Mouse (Mus musculus): ENCODE measurements around the gene Qrich1. TPM values are rescaled to one million over a fixed set of nuclear protein-coding genes. Genes with fewer than 3 reads are reported as not detected.
A peak's percentile ranks its signal among the peaks of the same experiment; 100 is the strongest.

Gene Qrich1
- total RNA-seq, 2 experiments from 2014 or later: 140 to 155 TPM

GRCm38 (mm10) chr9:108484021-108484420, 32.6 kb upstream of the Qrich1 start:
- intact Hi-C loops (cut with DNase I): no loop called here
- DNase-seq (ENCODE audit: extremely low spot score in 1 of 2, low spot score in 2 of 2): no peak
- H3K4me3 ChIP-seq: no peak overlapping the region

GRCm38 (mm10) chr9:108485301-108485875, 31.2 kb upstream of the Qrich1 start:
- TF ChIP-seq CTCF (IDR thresholded peaks at IDR 0.05): no peak
- no peak for DNase-seq (ENCODE audit: extremely low spot score in 1 of 2, low spot score in 2 of 2)
- intact Hi-C loops (cut with DNase I): no loop called here
- no peak overlapping the region for H3K27ac ChIP-seq
- H3K4me3 ChIP-seq: no peak overlapping the region

More at GRCm38 (mm10) chr9:108484021-108484420, 32.6 kb upstream of the Qrich1 start:
- H3K27ac ChIP-seq: no peak overlapping the region
- no peak for TF ChIP-seq CTCF (IDR thresholded peaks at IDR 0.05)

GRCm38 (mm10) chr9:108486973-108487530, 29.6 kb upstream of the Qrich1 start:
- no peak for TF ChIP-seq CTCF (IDR thresholded peaks at IDR 0.05)
- intact Hi-C loops (cut with DNase I): no loop called here
- H3K27ac ChIP-seq: no peak overlapping the region
- no peak for DNase-seq (ENCODE audit: extremely low spot score in 1 of 2, low spot score in 2 of 2)
- H3K4me3 ChIP-seq: no peak overlapping the region

- TF ChIP-seq CTCF (IDR thresholded peaks at IDR 0.05): no peak
- H3K4me3 ChIP-seq: no peak overlapping the region
- no peak overlapping the region for H3K27ac ChIP-seq
- intact Hi-C loops (cut with DNase I): no loop called here
- no peak for DNase-seq (ENCODE audit: extremely low spot score in 1 of 2, low spot score in 2 of 2)
These were observed 28.2 kb upstream of the Qrich1 start for GRCm38 (mm10) chr9:108488403-108488802.

GRCm38 (mm10) chr9:108489215-108489614, 27.4 kb upstream of the Qrich1 start:
- Histone ChIP-seq H3K4me3 (no peak overlapping the region), H3K27ac (no peak overlapping the region)
- no peak for DNase-seq (ENCODE audit: extremely low spot score in 1 of 2, low spot score in 2 of 2)
- intact Hi-C loops (cut with DNase I): no loop called here
- no peak for TF ChIP-seq CTCF (IDR thresholded peaks at IDR 0.05)

- DNase-seq (ENCODE audit: extremely low spot score in 1 of 2, low spot score in 2 of 2): no peak
- Histone ChIP-seq H3K4me3 (peak overlapping the region; percentile 98), H3K27ac (peak overlapping the region; percentile 96)
- intact Hi-C loops (cut with DNase I): loop anchor here (2.0 to 10.0 kb wide), 2 partner anchors 27 to 915 kb away; partner anchors contain the start of genes Hyal1, Naa80 and Qrich1
- TF ChIP-seq CTCF (IDR thresholded peaks at IDR 0.05): no peak
These were observed 26.7 kb upstream of the Qrich1 start for GRCm38 (mm10) chr9:108489702-108490558.

GRCm38 (mm10) chr9:108490559-108491285, 25.9 kb upstream of the Qrich1 start, which contains the start of gene Usp19:
Usp19 (plus strand) TSS chr9:108490602.
- peak; percentile 94 to 95 for DNase-seq (ENCODE audit: extremely low spot score in 1 of 2, low spot score in 2 of 2)
- H3K4me3 ChIP-seq: peak within 1 kb of the TSS; percentile 98
- H3K27ac ChIP-seq: peak within 1 kb of the TSS; percentile 96
- intact Hi-C loops (cut with DNase I): loop anchor here (2.0 to 10.0 kb wide), 2 partner anchors 26 to 916 kb away; partner anchors contain the start of genes Hyal1, Naa80 and Qrich1
- no peak for TF ChIP-seq CTCF (IDR thresholded peaks at IDR 0.05)

GRCm38 (mm10) chr9:108491286-108491580, 25.4 kb upstream of the Qrich1 start:
- Histone ChIP-seq H3K4me3 (peak overlapping the region; percentile 98), H3K27ac (peak overlapping the region; percentile 96)
- intact Hi-C loops (cut with DNase I): loop anchor here (2.0 to 10.0 kb wide), 2 partner anchors 26 to 916 kb away; partner anchors contain the start of genes Hyal1, Naa80 and Qrich1
- DNase-seq (ENCODE audit: extremely low spot score in 1 of 2, low spot score in 2 of 2): no peak
- no peak for TF ChIP-seq CTCF (IDR thresholded peaks at IDR 0.05)

- no peak for DNase-seq (ENCODE audit: extremely low spot score in 1 of 2, low spot score in 2 of 2)
- intact Hi-C loops (cut with DNase I): loop anchor here (2.0 to 10.0 kb wide), 2 partner anchors 15 to 917 kb away; partner anchors contain the start of genes Hyal1, Naa80 and Qars
- Histone ChIP-seq H3K27ac (no peak overlapping the region; the same call in 1 of the 2 replicates), H3K4me3 (peak overlapping the region; percentile 98; the same call in 1 of the 2 replicates)
- no peak for TF ChIP-seq CTCF (IDR thresholded peaks at IDR 0.05)
These were observed 24.4 kb upstream of the Qrich1 start for GRCm38 (mm10) chr9:108492043-108492750.

GRCm38 (mm10) chr9:108493246-108493645, 23.4 kb upstream of the Qrich1 start:
- TF ChIP-seq CTCF (IDR thresholded peaks at IDR 0.05): no peak
- H3K27ac ChIP-seq: no peak overlapping the region
- intact Hi-C loops (cut with DNase I): loop anchor here (2.0 to 10.0 kb wide), 2 partner anchors 14 to 918 kb away; partner anchors contain the start of genes Hyal1, Naa80 and Qars
- DNase-seq (ENCODE audit: extremely low spot score in 1 of 2, low spot score in 2 of 2): no peak
- no peak overlapping the region for H3K4me3 ChIP-seq

All from left cerebral cortex, adult 2 months (tissue).